Mouse (Mus musculus) megakaryocyte, embryonic 14.5 days (primary cell): ENCODE data around the gene Camk2g. TPM values are rescaled to one million over a fixed set of nuclear protein-coding genes. Genes with fewer than 3 reads are reported as not detected.

Experiments
- H3K27me3 ChIP-seq: replicated peaks from 2 replicates; pipeline ENCODE3; 2012; ENCODE audit warnings: inconsistent platforms
- H3K36me3 ChIP-seq: replicated peaks from 2 replicates; pipeline ENCODE3; 2012; ENCODE audit warnings: low read length, inconsistent platforms, mixed read lengths
- H3K4me1 ChIP-seq: 2 replicates; pipeline ENCODE4 v1.6.1; 2012; ENCODE audit warnings: inconsistent platforms
- H3K4me3 ChIP-seq: replicated peaks from 2 replicates; pipeline ENCODE3; 2012; ENCODE audit warnings: moderate library complexity, mild to moderate bottlenecking, inconsistent platforms
- H3K9me3 ChIP-seq: 2 replicates; pipeline ENCODE4 v1.6.1; 2012; ENCODE audit warnings: inconsistent platforms
- FLI1 ChIP-seq: IDR thresholded peaks from 2 replicates; pipeline ENCODE4 v1.6.1; 2012; ENCODE audit warnings: low read length, inconsistent platforms, mixed read lengths
- GATA1 ChIP-seq: IDR thresholded peaks from 3 replicates; pipeline ENCODE4 v1.6.1; 2012; ENCODE audit warnings: mixed read lengths, low read length, inconsistent platforms, borderline replicate concordance
- polyA plus RNA-seq: library from polyadenylated mRNA; stranded (reverse); fragments of >175 nt; gene quantifications from 2 replicates; pipeline ENCODE4 v1.2.3, GENCODE M21; 2012; ENCODE audit warnings: low replicate concordance; ENCODE audit not compliant: insufficient read depth

Gene Camk2g
- polyA plus RNA-seq, 1 experiment, result 12.1 TPM

DNA sequence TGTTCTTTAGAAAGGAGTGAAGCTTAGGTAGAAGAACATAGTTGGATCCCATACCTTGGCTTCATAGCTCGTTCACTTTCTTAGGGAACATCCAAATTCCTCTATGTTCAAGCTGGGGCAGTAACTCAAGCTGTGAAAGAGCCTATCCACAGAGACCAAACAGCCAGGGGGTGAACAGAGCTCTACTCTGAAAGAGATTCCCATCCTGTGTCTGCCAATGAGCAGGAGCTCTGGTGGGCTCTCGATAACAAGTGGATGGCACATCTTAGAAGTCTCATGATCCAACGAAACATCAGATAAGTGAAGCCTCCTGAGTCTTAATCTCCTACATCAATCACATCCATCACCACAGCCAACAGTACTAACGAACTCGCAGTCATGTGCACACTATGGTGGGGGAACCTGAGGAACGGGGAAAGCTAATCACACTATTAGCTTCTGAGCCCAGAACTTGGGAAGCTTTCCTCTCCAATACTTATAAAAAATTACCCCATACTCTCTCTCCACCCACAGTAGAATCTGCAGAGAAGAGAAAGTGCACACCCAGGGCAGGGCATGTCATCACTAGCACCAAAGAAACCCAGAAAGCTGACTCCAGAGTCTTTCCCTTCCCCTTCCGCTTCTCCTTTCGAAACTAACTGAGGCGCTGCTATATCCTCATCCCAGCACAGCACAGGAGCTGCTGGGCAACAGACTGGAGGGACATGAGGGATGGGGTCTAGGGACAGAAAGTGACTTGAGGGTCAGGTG lies 62.9 kb downstream of the Camk2g start:
- peaks cover 46% of the 10 kb centered on the region for H3K4me1 ChIP-seq
- peaks cover 74% of the 10 kb centered on the region for H3K36me3 ChIP-seq
- H3K4me3 ChIP-seq, result no peak overlapping the region

DNA sequence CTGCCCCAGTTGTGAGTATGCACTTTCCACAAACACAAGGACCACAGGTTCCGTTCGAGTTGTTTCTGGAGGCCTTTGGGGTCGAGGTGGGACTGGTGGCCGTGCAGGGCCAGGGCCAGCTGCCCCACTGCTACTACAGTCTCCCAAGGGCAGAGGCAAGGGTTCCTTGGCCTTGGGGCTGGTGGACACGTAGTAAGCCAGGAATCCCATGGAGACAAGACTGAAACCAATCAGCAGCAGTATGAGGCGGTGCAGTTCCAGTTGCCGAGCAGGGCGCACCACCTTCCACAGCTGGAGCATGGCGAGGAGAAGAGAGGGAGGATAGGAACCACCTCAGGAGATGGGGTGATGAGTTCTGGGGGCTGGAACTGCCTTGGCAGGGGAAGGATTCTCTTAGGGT lies 64.0 kb downstream of the Camk2g start:
- H3K4me1 ChIP-seq, result peaks cover 46% of the 10 kb centered on the region
- no peak overlapping the region for H3K4me3 ChIP-seq
- TF ChIP-seq GATA1, result no peak
- no peak for TF ChIP-seq FLI1
- no peaks in the 10 kb centered on the region for H3K27me3 ChIP-seq
- peaks cover 76% of the 10 kb centered on the region for H3K36me3 ChIP-seq
- no peaks in the 10 kb centered on the region for H3K9me3 ChIP-seq

More for the DNA sequence above, 62.9 kb downstream of the Camk2g start:
- TF ChIP-seq FLI1, result no peak
- TF ChIP-seq GATA1, result no peak
- Histone ChIP-seq H3K27me3 (no peaks in the 10 kb centered on the region), H3K9me3 (no peaks in the 10 kb centered on the region)

DNA sequence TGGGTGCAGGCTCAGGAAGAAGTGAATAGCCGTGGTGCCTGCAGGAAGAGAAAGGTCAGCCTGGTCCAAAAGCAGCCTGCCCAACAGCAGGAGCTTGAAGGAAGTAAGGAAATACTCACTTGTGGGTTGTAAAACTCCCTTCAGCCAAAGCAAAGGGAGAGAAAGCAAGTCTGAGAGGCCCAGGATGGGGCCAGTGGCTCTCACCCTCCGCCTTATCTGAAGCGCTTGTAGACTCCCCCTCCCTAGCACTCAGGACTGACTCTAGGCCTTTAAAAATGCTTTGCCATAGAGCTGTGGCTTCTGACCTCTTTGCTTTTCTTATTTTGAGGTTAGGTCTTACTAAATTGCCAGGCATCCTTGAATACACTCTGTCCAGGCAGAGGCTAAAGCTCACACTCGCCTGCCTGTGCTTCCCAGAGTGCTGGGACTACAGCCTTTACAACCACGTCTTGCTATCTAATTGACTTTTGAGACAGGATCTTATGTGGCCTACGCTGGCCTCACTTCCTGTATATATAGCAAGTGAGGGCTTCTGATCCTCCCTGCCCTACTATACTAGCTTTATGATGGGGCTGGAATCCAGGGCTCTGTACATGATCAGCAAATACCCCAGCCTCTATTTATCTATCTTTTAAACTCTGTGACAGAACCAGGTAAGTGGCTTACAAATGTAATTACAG lies 68.1 kb downstream of the Camk2g start:
- Histone ChIP-seq H3K27me3 (no peaks in the 10 kb centered on the region), H3K9me3 (no peaks in the 10 kb centered on the region), H3K4me3 (peak overlapping the region; percentile 40), H3K36me3 (peaks cover 97% of the 10 kb centered on the region), H3K4me1 (peaks cover 36% of the 10 kb centered on the region)
- no peak for TF ChIP-seq FLI1
- TF ChIP-seq GATA1, result no peak

- peaks cover 28% of the 10 kb centered on the region for H3K4me1 ChIP-seq
- no peak overlapping the region for H3K4me3 ChIP-seq
- no peaks in the 10 kb centered on the region for H3K9me3 ChIP-seq
- no peak for TF ChIP-seq GATA1
- no peak for TF ChIP-seq FLI1
- H3K27me3 ChIP-seq, result no peaks in the 10 kb centered on the region
- H3K36me3 ChIP-seq, result peaks cover 97% of the 10 kb centered on the region
These were observed 69.8 kb downstream of the Camk2g start for GRCm38 (mm10) chr14:20724043-20724442.

GRCm38 (mm10) chr14:20723006-20723405 lies 70.9 kb downstream of the Camk2g start:
- H3K4me1 ChIP-seq, result peaks cover 28% of the 10 kb centered on the region
- H3K36me3 ChIP-seq, result peaks cover 97% of the 10 kb centered on the region
- TF ChIP-seq GATA1 (no peak), FLI1 (no peak)
- no peaks in the 10 kb centered on the region for H3K27me3 ChIP-seq
- H3K9me3 ChIP-seq, result no peaks in the 10 kb centered on the region
- no peak overlapping the region for H3K4me3 ChIP-seq

GRCm38 (mm10) chr14:20721371-20721770 lies 72.5 kb downstream of the Camk2g start:
- H3K36me3 ChIP-seq, result peaks cover 99% of the 10 kb centered on the region
- TF ChIP-seq GATA1, result no peak
- TF ChIP-seq FLI1, result no peak
- H3K9me3 ChIP-seq, result no peaks in the 10 kb centered on the region
- no peak overlapping the region for H3K4me3 ChIP-seq
- peaks cover 28% of the 10 kb centered on the region for H3K4me1 ChIP-seq
- no peaks in the 10 kb centered on the region for H3K27me3 ChIP-seq

GRCm38 (mm10) chr14:20719767-20720166 lies 74.1 kb downstream of the Camk2g start:
- TF ChIP-seq GATA1 (no peak), FLI1 (no peak)
- Histone ChIP-seq H3K4me3 (no peak overlapping the region), H3K36me3 (peaks cover 100% of the 10 kb centered on the region), H3K27me3 (no peaks in the 10 kb centered on the region), H3K9me3 (no peaks in the 10 kb centered on the region), H3K4me1 (peaks cover 13% of the 10 kb centered on the region)

DNA sequence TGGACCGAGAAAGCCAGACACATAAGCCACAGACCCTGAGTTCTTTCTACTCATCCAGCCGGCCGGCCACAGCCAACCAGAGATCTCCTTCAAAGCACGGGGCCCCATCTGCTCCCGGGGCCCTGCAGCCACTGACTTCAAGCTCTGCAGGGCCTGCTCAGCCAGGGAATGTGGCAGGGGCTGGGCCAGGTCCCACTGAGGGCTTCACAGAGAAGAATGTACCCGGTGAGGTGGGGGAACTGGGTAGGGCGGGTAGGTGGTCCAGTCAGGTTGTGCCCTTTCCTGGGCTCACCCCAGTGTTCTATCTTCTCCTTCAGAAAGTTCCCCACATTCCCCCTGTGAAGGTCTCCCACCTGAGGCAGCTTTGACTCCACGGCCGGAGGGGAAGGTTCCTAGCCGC lies 75.4 kb downstream of the Camk2g start:
- Histone ChIP-seq H3K4me1 (peaks cover 9% of the 10 kb centered on the region; the same call in 1 of the 2 replicates), H3K36me3 (peaks cover 100% of the 10 kb centered on the region), H3K4me3 (no peak overlapping the region), H3K27me3 (no peaks in the 10 kb centered on the region), H3K9me3 (no peaks in the 10 kb centered on the region)
- TF ChIP-seq FLI1 (no peak), GATA1 (no peak)

GRCm38 (mm10) chr14:20713832-20714231 lies 80.1 kb downstream of the Camk2g start:
- no peak overlapping the region for H3K4me3 ChIP-seq
- peaks cover 95% of the 10 kb centered on the region for H3K36me3 ChIP-seq

GRCm38 (mm10) chr14:20708239-20708638 lies 85.6 kb downstream of the Camk2g start:
- H3K4me3 ChIP-seq, result peak overlapping the region; percentile 97
- H3K27me3 ChIP-seq, result no peaks in the 10 kb centered on the region
- H3K4me1 ChIP-seq, result peaks cover 44% of the 10 kb centered on the region
- H3K36me3 ChIP-seq, result peaks cover 54% of the 10 kb centered on the region
- no peaks in the 10 kb centered on the region for H3K9me3 ChIP-seq
- TF ChIP-seq GATA1, result no peak

More at GRCm38 (mm10) chr14:20713832-20714231, 80.1 kb downstream of the Camk2g start:
- H3K9me3 ChIP-seq, result no peaks in the 10 kb centered on the region
- no peaks in the 10 kb centered on the region for H3K27me3 ChIP-seq
- H3K4me1 ChIP-seq, result peaks cover 20% of the 10 kb centered on the region
- TF ChIP-seq FLI1, result no peak
- no peak for TF ChIP-seq GATA1
